Mouse (Mus musculus) neural tube, embryonic 14.5 days (tissue): ENCODE measurements at regions not wholly inside any gene's neighbourhood (a gene's known extent, or its start where the extent isn't known, plus 50 kb on each side); places are given as distances from the start of the nearest gene placed in this dataset.

Experiments
- ATAC-seq: fragments of 200-750 bp; cut with Nextera tagmentation; 2 replicates; pipeline ENCODE4 v1.8.0; 2017; ENCODE audit warnings: low read depth, mild to moderate bottlenecking, moderate TSS enrichment, moderate library complexity
- H3K27ac ChIP-seq: fragments of 300-500 bp; sonication (generic); 2 replicates; pipeline ENCODE4 v1.5.1; 2014; ENCODE audit warnings: low read depth, mild to moderate bottlenecking, control low read depth, low read length, moderate library complexity, mixed read lengths
- H3K27me3 ChIP-seq: fragments of 300-500 bp; sonication (generic); 2 replicates; pipeline ENCODE4 v1.6.1; 2014; ENCODE audit warnings: low read length; ENCODE audit not compliant: control insufficient read depth, insufficient read depth
- H3K36me3 ChIP-seq: fragments of 300-500 bp; sonication (generic); 2 replicates; pipeline ENCODE4 v1.6.1; 2014; ENCODE audit warnings: low read length, mixed read lengths; ENCODE audit not compliant: control insufficient read depth, insufficient read depth
- H3K4me1 ChIP-seq: fragments of 300-500 bp; sonication (generic); 2 replicates; pipeline ENCODE4 v1.6.1; 2014; ENCODE audit warnings: low read length; ENCODE audit not compliant: control insufficient read depth, insufficient read depth
- H3K4me2 ChIP-seq: fragments of 300-500 bp; sonication (generic); 2 replicates; pipeline ENCODE4 v1.6.1; 2014; ENCODE audit warnings: mild to moderate bottlenecking, low read depth, low read length, control low read depth
- H3K4me3 ChIP-seq: fragments of 300-500 bp; sonication (generic); 2 replicates; pipeline ENCODE4 v1.5.1; 2014; ENCODE audit warnings: low read depth, low read length, control low read depth, mixed read lengths
- H3K9ac ChIP-seq: fragments of 300-500 bp; sonication (generic); replicated peaks from 2 replicates; pipeline ENCODE4 v1.6.1; 2014; ENCODE audit warnings: low read depth, mild to moderate bottlenecking, control low read depth, low read length, mixed read lengths
- H3K9me3 ChIP-seq: fragments of 300-500 bp; sonication (generic); 2 replicates; pipeline ENCODE4 v1.6.1; 2016; ENCODE audit warnings: low read length; ENCODE audit not compliant: control insufficient read depth
- WGBS: fragments of 180-500 bp; shearing (Covaris S2); extraction: QIAGEN DNeasy Blood & Tissue Kit; methylation state at CpG from one replicate; pipeline ENCODE4 v1.1.7; 2014; 5-methylcytosine and 5-hydroxymethylcytosine counted together

DNA sequence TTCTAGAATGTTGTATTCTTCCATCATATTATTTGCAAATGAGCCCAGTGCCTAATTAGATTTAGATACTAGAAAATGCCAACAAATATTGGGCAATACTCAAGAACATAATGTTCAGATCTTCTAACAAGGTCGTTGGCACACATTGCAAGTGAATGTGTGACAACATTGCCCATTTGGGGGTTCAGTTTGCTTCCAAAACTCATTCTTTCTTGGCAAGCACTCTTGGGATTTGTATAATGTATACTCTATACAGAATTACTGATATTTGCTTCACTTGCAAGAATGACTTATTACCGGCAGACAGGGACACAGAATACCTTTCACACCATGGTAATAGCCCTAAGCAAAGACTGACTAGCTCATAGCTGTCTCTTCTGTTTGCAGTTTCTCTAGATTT is 194.8 kb upstream of the Tmem45b start:
- Histone ChIP-seq H3K4me1 (no peaks in the 10 kb centered on the region), H3K27ac (no peak overlapping the region), H3K4me3 (no peak overlapping the region), H3K9me3 (no peaks in the 10 kb centered on the region), H3K27me3 (no peaks in the 10 kb centered on the region), H3K4me2 (no peak overlapping the region), H3K36me3 (no peaks in the 10 kb centered on the region), H3K9ac (no peak overlapping the region)
- WGBS, result 69% methylated on average over 2 of the region's 2 CpGs
- no peak for ATAC-seq

- Histone ChIP-seq H3K27ac (no peak overlapping the region), H3K4me2 (no peak overlapping the region), H3K4me3 (no peak overlapping the region), H3K4me1 (no peaks in the 10 kb centered on the region), H3K9me3 (no peaks in the 10 kb centered on the region), H3K27me3 (no peaks in the 10 kb centered on the region), H3K36me3 (no peaks in the 10 kb centered on the region), H3K9ac (no peak overlapping the region)
- ATAC-seq, result no peak
- 87% methylated on average over 4 of the region's 4 CpGs for WGBS
Measured at GRCm38 (mm10) chr9:31657612-31658011, 193.3 kb upstream of the Tmem45b start.

GRCm38 (mm10) chr9:31656676-31657075 is 192.4 kb upstream of the Tmem45b start:
- Histone ChIP-seq H3K36me3 (no peaks in the 10 kb centered on the region), H3K9ac (no peak overlapping the region), H3K4me1 (no peaks in the 10 kb centered on the region), H3K27ac (no peak overlapping the region), H3K9me3 (no peaks in the 10 kb centered on the region), H3K4me3 (no peak overlapping the region), H3K4me2 (no peak overlapping the region), H3K27me3 (no peaks in the 10 kb centered on the region)
- no peak for ATAC-seq
- WGBS, result 85% methylated on average over 11 of the region's 11 CpGs

DNA sequence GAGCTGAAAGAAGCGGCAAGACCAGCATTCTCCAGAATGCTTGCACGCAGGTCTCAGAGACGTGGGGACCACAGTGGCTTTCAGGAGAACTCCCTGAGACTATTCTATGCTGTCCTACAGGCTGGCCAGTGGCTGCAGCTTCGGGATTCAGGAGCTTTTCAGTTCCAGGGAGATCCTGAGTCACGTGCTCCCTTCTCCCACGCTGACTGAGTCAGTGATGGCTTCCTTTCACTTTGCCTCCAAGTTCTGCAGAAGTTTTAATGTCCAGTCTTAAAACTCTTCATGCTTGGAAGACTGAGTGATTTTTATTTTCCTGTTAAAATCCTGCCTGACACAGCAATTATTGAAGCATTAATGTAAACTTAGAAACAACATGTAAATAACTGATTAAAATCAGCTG is 190.5 kb upstream of the Tmem45b start:
- Histone ChIP-seq H3K36me3 (no peaks in the 10 kb centered on the region), H3K27ac (no peak overlapping the region), H3K4me2 (no peak overlapping the region), H3K9ac (no peak overlapping the region), H3K4me3 (no peak overlapping the region), H3K4me1 (no peaks in the 10 kb centered on the region), H3K27me3 (no peaks in the 10 kb centered on the region), H3K9me3 (no peaks in the 10 kb centered on the region)
- ATAC-seq, result no peak
- 88% methylated on average over 6 of the region's 6 CpGs for WGBS

DNA sequence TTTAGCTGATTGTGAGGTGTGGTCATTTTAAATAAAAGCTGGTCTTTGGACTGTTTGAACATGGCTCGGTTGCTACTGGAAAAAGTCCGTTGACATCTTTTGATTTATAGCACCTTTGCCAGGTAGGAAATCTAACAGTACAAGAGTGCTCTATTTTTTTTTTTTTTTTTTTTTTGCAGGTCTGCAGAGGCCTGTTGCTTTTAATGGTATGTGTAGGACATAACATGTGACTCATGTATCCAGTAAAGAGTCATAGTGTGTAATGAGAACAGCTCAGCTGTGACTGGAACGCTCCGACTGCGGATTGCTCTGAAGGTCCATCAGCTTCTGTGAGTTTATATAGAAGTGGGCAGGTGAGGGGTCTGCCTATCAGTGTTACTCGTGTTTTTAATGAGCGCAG is 190.0 kb upstream of the Tmem45b start:
- H3K27me3 ChIP-seq, result no peaks in the 10 kb centered on the region
- H3K9me3 ChIP-seq, result no peaks in the 10 kb centered on the region
- ATAC-seq, result no peak
- no peak overlapping the region for H3K9ac ChIP-seq
- no peak overlapping the region for H3K27ac ChIP-seq
- 86% methylated on average over 7 of the region's 7 CpGs for WGBS
- H3K4me3 ChIP-seq, result no peak overlapping the region
- no peak overlapping the region for H3K4me2 ChIP-seq
- H3K36me3 ChIP-seq, result no peaks in the 10 kb centered on the region
- H3K4me1 ChIP-seq, result no peaks in the 10 kb centered on the region

GRCm38 (mm10) chr9:31653788-31654187 is 189.5 kb upstream of the Tmem45b start:
- no peak overlapping the region for H3K9ac ChIP-seq
- H3K27ac ChIP-seq, result no peak overlapping the region
- no peaks in the 10 kb centered on the region for H3K9me3 ChIP-seq
- no peaks in the 10 kb centered on the region for H3K27me3 ChIP-seq
- ATAC-seq, result no peak
- H3K36me3 ChIP-seq, result no peaks in the 10 kb centered on the region
- 88% methylated on average over 3 of the region's 3 CpGs for WGBS
- H3K4me3 ChIP-seq, result no peak overlapping the region
- no peak overlapping the region for H3K4me2 ChIP-seq
- no peaks in the 10 kb centered on the region for H3K4me1 ChIP-seq

DNA sequence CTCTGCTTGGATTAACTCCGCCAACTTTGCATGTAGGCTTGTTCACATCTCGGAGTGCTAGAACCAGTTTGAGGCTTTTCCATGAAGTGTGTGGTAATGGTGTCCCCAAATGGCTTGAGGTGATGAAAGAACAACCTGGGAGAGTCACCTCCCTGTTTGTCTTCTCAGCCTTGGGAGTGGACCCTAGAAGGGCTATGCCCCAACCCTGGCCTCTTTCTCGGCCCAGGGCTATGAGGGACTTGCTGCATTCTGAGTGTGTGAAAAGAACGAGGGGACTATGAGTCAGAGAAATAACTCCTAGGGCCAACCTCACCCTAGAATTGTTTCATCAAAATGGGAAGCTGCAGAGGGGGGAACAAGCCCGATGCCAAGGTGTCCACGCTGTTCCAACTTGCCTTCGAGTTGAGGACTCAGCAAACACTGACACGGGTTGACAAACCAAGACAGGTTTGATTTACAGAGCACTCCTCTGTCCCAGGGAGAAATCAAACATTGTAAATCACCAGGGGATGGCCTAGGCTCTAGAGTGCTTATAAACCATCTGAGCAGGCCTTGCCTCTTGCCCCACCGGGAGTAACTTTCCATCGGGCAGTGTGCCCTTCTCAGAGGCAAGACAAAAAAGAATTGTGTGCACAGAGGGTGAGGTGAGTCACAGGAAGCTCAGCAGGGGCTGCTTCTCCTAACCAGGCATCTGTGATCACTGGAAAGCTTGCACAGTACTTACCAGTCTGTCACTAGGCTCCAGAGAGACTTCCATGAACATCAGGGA is 186.3 kb upstream of the Tmem45b start:
- ATAC-seq, result no peak
- no peaks in the 10 kb centered on the region for H3K4me1 ChIP-seq
- H3K4me3 ChIP-seq, result no peak overlapping the region
- H3K4me2 ChIP-seq, result no peak overlapping the region
- no peak overlapping the region for H3K27ac ChIP-seq
- H3K27me3 ChIP-seq, result no peaks in the 10 kb centered on the region
- WGBS, result 78% methylated on average over 10 of the region's 10 CpGs
- no peaks in the 10 kb centered on the region for H3K36me3 ChIP-seq
- no peak overlapping the region for H3K9ac ChIP-seq
- no peaks in the 10 kb centered on the region for H3K9me3 ChIP-seq

DNA sequence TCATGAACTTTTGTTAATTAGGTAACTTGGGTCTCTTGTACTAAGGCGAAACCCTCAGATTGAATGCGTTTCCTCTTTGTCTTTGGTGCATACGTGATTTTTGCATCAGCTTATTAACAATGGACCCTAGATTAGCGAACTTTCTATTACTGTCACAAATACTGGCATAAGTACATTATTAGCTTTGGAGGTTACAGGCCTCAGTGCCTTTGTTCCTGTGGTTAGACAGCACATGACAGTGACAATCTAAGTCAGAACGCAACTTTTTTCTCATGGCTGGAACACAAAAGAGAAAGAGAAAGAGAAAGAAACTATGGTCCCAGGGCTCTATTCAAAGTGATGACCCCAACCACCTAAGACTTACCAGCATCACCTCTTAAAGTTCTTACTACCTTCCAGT is 184.8 kb upstream of the Tmem45b start:
- no peak for ATAC-seq
- H3K9ac ChIP-seq, result no peak overlapping the region
- H3K27ac ChIP-seq, result no peak overlapping the region
- no peaks in the 10 kb centered on the region for H3K9me3 ChIP-seq
- no peaks in the 10 kb centered on the region for H3K4me1 ChIP-seq
- no peak overlapping the region for H3K4me2 ChIP-seq
- no peaks in the 10 kb centered on the region for H3K36me3 ChIP-seq
- 96% methylated on average over 5 of the region's 5 CpGs for WGBS
- H3K4me3 ChIP-seq, result no peak overlapping the region
- no peaks in the 10 kb centered on the region for H3K27me3 ChIP-seq

DNA sequence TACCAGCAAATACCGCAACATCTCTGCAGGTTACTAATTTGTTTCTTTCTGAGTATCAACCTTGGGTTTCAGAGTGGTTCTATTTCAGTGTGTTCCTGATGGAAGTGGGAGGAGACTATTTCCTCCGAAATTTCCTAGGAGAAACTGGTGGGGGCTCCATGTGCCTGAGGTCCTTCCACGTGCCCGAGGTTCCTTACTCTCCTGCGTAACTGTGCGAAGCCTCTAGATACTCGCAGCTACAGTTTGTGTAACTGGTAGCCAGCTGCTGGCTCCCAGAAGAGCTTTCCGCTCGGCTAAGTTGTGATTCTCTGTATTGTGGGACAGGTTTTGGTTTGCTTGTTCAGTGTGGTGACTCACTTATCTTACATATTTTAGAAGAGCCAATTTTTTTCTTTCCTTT is 184.3 kb upstream of the Tmem45b start:
- no peak overlapping the region for H3K4me3 ChIP-seq
- 82% methylated on average over 9 of the region's 9 CpGs for WGBS
- H3K9ac ChIP-seq, result no peak overlapping the region
- H3K4me1 ChIP-seq, result no peaks in the 10 kb centered on the region
- H3K36me3 ChIP-seq, result no peaks in the 10 kb centered on the region
- H3K27ac ChIP-seq, result no peak overlapping the region
- H3K4me2 ChIP-seq, result no peak overlapping the region
- H3K27me3 ChIP-seq, result no peaks in the 10 kb centered on the region
- no peak for ATAC-seq
- H3K9me3 ChIP-seq, result no peaks in the 10 kb centered on the region
